Mouse (Mus musculus) frontal cortex, adult (tissue): ENCODE results near the gene Pex1.
"Not testable (repeated sequence)": the region's sequence is repeated elsewhere in the genome, so short reads cannot be mapped to it uniquely, and the experiment has no call there.

Experiments used
- ATAC-seq: cut with Nextera tagmentation; 2 replicates; pipeline ENCODE4 v1.9.2; 2017; ENCODE audit warnings: mild to moderate bottlenecking, moderate library complexity, mixed read lengths; ENCODE audit not compliant: low TSS enrichment

The Pex1 gene

GRCm38 (mm10) chr5:3595693-3596398, at the start of gene Pex1:
Gene Pex1, plus strand, starts transcription at chr5:3596066.
- ATAC-seq = peak; percentile 95

GRCm38 (mm10) chr5:3546226-3546625, 49.6 kb upstream of the Pex1 start:
- no peak for ATAC-seq

DNA sequence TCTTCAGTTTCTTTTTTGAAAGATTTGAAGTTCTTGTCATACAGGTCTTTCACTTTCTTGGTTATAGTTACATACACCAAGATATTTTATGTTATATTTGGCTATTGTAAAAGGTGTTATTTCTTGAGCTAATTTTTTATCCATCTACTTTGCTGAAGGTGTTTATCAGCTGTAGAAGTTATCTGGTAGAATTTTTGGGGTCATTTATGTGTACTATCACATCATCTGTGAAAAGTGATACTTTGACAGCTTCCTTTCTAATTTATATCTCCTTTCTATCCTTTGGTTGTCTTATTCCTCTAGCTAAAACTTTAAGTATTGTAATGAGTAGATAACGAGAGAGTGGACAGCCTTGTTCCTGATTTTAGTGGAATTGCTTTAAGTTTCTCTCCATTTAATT, 44.4 kb upstream of the Pex1 start:
- no peak for ATAC-seq

GRCm38 (mm10) chr5:3554198-3554597, 41.7 kb upstream of the Pex1 start:
- no peak for ATAC-seq

DNA sequence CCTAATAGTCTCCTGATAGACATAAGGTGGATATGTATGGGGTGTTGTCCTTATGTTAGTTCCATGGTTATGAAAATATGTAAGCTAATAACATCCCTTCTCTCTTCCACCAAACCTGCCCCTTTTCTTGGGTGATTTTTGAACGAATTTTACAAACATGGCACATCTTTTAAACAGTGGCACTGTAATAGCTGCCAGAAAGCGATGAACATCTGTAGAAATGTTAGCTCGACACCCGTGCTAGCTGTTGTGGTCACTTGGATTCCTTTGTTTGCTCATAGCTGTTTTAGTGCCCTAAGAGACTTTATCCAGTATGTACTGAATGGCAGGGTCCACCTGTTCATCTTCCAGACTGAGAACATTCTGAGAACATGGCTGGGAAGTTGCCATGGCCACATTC, 24.6 kb upstream of the Pex1 start, which contains the start of gene 1700109H08Rik:
Gene 1700109H08Rik (plus strand): TSS at position 301 of the 400 bp plus-strand sequence.
- ATAC-seq = no peak

DNA sequence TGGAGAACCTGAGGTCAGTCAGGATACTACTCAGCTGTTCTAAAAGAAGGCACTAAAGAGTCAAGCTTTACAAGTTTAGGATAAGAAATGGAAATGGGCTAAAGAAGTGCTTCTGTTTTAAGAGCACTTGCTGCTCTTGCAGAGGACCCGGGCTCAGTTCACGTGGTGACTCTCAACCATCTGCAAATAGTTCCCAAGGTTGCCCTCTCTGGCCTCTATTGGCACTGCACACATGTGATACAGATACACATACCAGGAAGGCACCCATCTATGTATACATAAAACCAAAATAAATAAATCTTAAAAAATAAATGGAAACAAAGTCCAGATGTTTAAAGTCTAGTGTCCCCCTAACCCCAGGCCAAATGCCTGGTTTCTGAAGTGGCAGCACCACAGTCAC, 21.0 kb upstream of the Pex1 start:
- ATAC-seq = no peak

DNA sequence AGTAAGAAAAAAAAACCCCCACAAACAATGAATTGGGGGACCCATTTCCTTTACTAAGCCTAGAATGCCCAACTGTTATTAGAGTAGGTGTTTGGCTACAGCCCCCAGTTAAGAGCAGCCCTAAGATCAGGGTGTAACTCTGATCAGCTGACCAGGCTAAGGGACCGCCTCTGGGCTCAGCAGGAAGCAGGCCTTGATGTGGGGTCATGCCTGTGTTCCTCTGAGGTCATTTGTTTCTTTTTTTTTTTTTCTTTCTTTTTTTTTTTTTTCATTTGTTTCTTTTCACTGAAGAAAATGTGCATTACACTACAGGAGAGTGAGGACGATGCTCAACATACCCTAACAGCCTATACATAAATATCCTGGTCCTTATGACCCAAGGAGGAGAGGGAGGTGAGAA, 17.9 kb upstream of the Pex1 start:
- no peak for ATAC-seq

DNA sequence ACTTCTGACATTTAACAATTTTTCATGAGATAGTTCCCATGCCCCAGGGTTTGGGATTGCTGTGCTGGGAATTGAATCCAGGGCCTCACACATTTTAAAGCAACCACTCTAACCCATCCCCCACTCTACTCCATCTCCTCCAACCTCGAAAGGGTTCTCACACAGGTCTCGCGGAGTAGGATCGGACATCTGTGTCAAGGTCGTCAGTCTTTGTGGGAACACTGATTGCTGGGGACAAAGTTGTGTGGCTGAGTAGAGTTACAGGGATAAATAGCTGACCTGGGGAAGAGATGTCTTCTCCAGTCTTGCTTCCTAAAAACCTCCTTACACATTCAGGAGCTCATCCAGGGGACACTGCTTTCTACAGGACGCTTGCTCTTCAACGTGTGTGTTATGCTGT, 16.8 kb upstream of the Pex1 start:
- no peak for ATAC-seq

- ATAC-seq = peak; percentile 89
Observed at GRCm38 (mm10) chr5:3596399-3596766, 517 bp downstream of the Pex1 start, which contains the start of gene Rbm48. Gene Rbm48, minus strand, starts transcription at chr5:3596585.

- no peak for ATAC-seq
Observed at GRCm38 (mm10) chr5:3597171-3597570, 1.3 kb downstream of the Pex1 start.

DNA sequence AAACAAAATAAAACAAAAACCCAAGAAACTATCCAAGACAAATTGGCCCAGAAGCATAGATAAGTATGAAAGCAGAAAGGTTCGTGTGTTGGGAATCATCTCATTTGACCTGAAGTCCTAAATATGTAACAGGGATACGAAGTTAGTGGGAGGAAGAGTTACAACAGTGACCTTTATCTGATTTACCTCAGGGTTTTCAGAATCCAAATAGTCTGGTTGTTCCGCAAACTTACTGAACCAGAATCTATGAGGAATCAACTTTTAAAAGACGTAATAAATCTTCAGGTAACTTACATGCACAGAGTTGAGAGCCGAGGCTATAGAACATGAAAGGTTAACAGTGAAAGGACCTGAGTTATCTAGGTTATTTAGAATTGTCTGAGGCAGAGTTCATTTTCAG, 2.9 kb downstream of the Pex1 start:
- no peak for ATAC-seq

DNA sequence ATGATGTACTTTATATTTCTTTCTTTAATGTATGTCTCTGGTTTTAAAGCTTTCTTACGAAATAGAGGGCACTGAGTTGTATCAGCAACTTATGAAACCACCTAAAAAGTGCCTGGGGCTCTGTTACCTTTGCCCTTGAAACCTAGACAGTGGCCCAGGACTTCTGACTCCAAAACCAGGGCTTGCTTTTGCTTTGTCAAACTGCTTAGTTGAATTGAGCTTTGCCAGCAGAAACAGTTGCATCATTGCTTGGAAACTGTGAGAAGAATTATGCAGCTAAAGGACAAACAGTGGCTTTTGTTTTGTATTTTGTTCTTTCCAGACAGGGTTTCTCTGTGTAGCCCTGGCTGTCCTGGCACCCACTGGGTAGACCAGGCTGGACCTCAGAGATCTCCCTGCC, 4.4 kb downstream of the Pex1 start:
- ATAC-seq = no peak

DNA sequence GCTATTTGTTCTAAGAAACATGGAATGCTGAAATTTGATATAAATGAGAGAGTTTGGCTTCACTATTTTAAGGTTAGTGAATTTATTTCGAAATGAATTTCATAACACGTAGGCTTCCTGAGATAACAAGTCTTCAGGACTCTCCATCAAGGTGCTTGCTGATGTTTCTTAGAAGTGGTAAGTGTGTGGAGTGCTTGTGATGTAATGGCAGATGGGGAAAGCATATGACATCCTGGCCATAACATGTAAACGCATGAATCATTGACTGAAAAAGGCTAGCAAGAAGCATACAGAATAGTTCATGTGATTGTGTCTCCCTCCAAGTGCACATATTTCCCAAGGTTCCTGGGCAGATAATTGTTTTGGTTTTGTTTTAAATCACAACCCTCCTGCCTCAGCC, 4.9 kb downstream of the Pex1 start:
- no peak for ATAC-seq

DNA sequence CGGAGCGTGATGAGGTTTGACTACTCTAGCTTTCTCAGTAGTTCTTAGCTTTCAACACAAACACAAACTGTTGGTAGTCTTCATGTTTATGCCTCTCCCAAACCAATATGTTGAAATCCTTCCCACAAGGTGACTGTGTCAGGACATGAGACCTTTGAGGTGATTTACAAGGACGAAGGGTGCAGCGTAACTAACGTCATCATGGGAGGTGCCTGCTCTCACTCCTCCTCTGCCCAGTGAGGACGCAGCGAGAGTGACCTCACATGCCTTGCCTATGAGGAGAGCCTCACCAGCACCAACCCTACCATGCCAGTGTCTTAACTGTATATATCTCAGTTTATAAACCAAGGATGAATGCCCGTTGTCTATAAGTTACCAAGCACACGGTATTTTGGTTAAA, 11.2 kb downstream of the Pex1 start:
- ATAC-seq = no peak

DNA sequence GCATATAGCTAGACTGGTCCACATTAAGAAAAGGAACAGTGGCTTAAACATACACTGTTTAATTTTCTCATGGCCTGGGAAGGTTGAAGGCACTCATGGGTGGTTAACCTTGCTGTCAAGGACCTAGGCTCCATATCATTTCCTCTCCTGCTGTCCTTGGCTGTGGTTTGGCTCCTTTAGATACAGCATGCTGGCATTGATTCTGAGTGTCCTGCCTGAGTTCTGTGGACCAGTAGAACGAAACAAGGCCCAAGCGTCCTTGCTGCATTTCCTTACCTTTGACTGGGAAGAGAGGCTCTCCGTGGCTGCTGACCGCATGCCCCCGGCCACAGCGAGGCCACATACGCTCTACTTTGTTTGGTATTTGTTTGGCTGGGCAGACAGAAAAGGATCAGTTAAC, 13.4 kb downstream of the Pex1 start:
- no peak for ATAC-seq

GRCm38 (mm10) chr5:3611835-3612234, 16.0 kb downstream of the Pex1 start:
- ATAC-seq = not testable (repeated sequence)

- ATAC-seq = no peak
Observed at GRCm38 (mm10) chr5:3620486-3620885, 24.6 kb downstream of the Pex1 start.

- ATAC-seq = no peak
Observed at GRCm38 (mm10) chr5:3630055-3630454, 34.2 kb downstream of the Pex1 start.

DNA sequence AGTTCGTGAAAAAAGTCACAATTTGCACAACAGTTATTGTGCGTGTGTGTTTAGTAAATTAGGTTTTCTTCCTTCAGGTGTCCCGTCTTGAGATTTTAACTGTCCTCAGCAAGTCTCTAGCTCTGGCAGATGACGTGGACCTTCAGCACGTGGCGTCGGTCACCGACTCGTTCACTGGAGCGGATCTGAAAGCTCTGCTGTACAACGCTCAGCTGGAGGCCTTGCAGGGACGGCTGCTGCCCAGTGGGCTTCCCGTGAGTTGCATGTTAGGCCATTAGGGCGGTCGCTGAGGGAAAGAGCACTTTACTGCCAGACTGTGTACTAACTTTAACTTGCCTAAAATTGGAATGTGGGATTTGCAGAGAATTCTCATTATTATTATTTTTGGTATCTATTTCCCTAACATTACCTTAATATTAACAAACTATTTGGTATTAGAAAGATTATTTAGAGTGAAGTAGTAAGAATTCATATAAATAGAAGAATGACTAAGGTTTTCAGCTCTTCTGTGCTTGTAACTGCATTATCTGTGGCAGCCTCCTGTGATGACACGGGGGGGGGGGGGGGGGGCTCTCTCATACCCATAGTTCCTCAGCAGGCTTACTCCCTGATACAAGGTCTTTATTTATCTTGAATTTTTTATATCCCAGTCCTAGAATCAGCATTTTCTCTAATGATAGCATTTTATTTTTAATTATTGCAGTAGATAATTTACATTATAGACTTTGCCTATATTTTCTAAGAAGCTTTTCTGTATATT, 35.8 kb downstream of the Pex1 start:
- no peak for ATAC-seq

GRCm38 (mm10) chr5:3632285-3632684, 36.4 kb downstream of the Pex1 start:
- ATAC-seq = no peak

GRCm38 (mm10) chr5:3633315-3633714, 37.4 kb downstream of the Pex1 start:
- ATAC-seq = no peak

DNA sequence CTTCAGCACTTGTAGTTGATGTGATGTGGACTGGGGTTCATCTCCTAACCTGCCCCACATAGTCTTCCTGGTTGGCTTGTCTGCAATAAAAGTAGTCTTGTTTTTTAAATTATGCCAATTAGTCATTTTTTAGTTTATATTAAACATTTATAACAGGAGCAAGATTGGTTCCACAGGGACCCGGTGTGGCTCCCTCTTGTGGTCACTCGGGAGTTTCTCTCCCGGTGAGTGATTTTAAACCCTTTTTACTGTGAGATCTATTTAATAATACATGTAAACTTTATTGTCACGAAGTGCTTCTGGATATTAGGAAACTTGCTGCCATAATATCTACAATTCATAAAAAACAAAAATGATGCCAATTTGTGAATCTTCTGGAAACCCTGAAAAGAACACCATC, 38.1 kb downstream of the Pex1 start:
- ATAC-seq = no peak

DNA sequence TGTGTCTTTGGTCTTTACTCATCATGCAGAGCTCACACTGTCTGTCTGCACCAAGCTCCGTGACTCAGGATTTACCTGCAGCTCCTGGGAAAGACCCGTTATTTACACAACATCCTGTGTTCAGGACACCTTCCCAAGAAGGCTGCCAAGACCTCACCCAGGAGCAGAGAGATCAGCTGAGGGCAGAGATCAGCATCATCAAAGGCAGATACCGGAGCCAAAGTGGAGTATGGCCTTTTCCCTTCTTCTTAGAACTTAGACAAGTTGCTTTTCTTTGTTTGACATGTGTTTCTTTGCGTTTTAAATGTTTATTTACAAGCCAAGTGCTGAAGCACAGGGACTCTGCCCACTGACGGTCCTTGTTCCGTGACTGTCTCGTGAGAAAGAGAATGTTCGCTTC, 39.4 kb downstream of the Pex1 start:
- no peak for ATAC-seq
